In the genomic region with DNA sequence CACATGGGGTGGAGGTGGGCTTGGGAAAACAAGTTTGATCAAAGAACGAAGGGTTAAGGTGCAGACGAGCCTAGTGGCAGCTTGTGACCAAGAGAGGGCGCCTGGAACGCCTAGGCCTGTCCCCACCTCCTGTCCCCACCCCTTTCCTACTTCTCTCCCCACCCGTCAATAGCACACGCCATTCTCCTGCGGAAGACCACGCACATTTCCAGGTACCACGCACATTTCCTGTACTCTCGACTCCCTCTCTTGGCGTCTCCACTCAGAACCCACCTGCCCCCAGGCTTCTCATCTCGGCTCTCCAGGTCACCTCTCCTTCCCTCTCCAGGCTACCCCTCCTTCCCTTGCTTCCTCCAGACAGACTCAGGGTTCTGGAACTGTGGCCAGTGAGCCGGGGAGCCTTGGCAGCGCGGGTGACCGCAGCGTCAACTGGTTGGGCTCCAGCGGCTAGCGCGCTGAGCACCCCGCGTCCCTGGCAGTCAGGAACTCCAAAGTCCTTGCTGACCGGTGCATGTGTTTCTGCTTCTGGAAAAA, we compare ENCODE assay signal across 8 mouse cellular contexts. TPM values are rescaled to one million over a fixed set of nuclear protein-coding genes. Genes with fewer than 3 reads are reported as not detected.
DNase-seq lines count a peak whose midpoint lies in the region; ATAC-seq and TF ChIP-seq lines count a peak whose summit lies in the region.

No protein-coding gene starts in this region.

- H3K4me1 ChIP-seq in ES-E14 (ENCODE audit: control insufficient read depth in 2 of 2, insufficient read depth in 2 of 2, low read length in 2 of 2, poor library complexity in 1 of 2): peaks cover 7 to 26% of the 10 kb centered on the region in 2 experiments; a peak in 3 of 4 replicates
- H3K4me1 ChIP-seq in brown adipose tissue, adult 24 weeks (ENCODE audit: control insufficient read depth, insufficient read depth, insufficient read length, low read length): peaks cover 2% of the 10 kb centered on the region
- H3K4me1 ChIP-seq in forebrain, embryonic 12.5 days: peaks cover 66% of the 10 kb centered on the region
- peaks cover 41% of the 10 kb centered on the region for H3K4me1 ChIP-seq in lung, embryonic 16.5 days (replicated peaks; ENCODE audit: control insufficient read depth, insufficient read depth, low read length)

- H3K36me3 ChIP-seq in ES-E14 (ENCODE audit: control insufficient read depth, insufficient read depth, low read length, poor library complexity, severe bottlenecking): no peaks in the 10 kb centered on the region
- H3K36me3 ChIP-seq in forebrain, embryonic 12.5 days (replicated peaks): no peaks in the 10 kb centered on the region
- H3K36me3 ChIP-seq in lung, embryonic 16.5 days (ENCODE audit: control insufficient read depth, insufficient read depth, low read length): no peaks in the 10 kb centered on the region

- H3K9me3 ChIP-seq in ES-E14 (ENCODE audit: control insufficient read depth, insufficient read depth, low read depth, low read length): no peaks in the 10 kb centered on the region
- H3K9me3 ChIP-seq in forebrain, embryonic 12.5 days: no peaks in the 10 kb centered on the region
- H3K9me3 ChIP-seq in lung, embryonic 16.5 days (ENCODE audit: control insufficient read depth, low read length): no peaks in the 10 kb centered on the region

- H3K9ac ChIP-seq in ES-E14 (ENCODE audit: insufficient read depth, low read depth, low read length, poor library complexity, severe bottlenecking): peak overlapping the region; percentile 72
- H3K9ac ChIP-seq in forebrain, embryonic 12.5 days: peak overlapping the region; percentile 56; the same call in 1 of the 2 replicates
- H3K9ac ChIP-seq in lung, embryonic 16.5 days (ENCODE audit: low read length): peak overlapping the region; percentile 55

- no peak overlapping the region for H3K27ac ChIP-seq in ES-E14 (ENCODE audit: insufficient read depth, low read depth, low read length, poor library complexity, severe bottlenecking)
- H3K27ac ChIP-seq in brown adipose tissue, adult 24 weeks (replicated peaks; ENCODE audit: low read depth, low read length): peak overlapping the region; percentile 64
- peak overlapping the region; percentile 65; the same call in 1 of the 2 replicates for H3K27ac ChIP-seq in forebrain, embryonic 12.5 days
- H3K27ac ChIP-seq in lung, embryonic 16.5 days (ENCODE audit: low read length): peak overlapping the region; percentile 7

- DNase-seq in ES-E14 (ENCODE audit: low read depth, low spot score): no peak
- peak; percentile 75 for DNase-seq in heart, postnatal 25 days (ENCODE audit: low spot score)
- DNase-seq in kidney, postnatal 4 days: peak; percentile 79 to 88
- peak; percentile 56 to 66 for DNase-seq in thymus, postnatal 36 days

- under 1% methylated on average over 23 of the region's 23 CpGs for WGBS in forebrain, embryonic 12.5 days
- WGBS in lung, embryonic 16.5 days: under 1% methylated on average over 23 of the region's 23 CpGs

- H3K27me3 ChIP-seq in forebrain, embryonic 12.5 days: no peaks in the 10 kb centered on the region
- H3K27me3 ChIP-seq in lung, embryonic 16.5 days (ENCODE audit: control insufficient read depth, insufficient read depth, low read depth, low read length): no peaks in the 10 kb centered on the region

- in situ Hi-C loops in ES-E14 (cut with MboI; ENCODE audit: low sequenced_read_pairs in 2 of 2, unreplicated experiment in 2 of 2): no loop called here

- H3K4me2 ChIP-seq in forebrain, embryonic 12.5 days: peak overlapping the region; percentile 68
- H3K4me2 ChIP-seq in lung, embryonic 16.5 days (ENCODE audit: low read depth, low read length): peak overlapping the region; percentile 85

- ATAC-seq in forebrain, embryonic 12.5 days (ENCODE audit: low FRiP score): peak; percentile 39
- ATAC-seq in lung, embryonic 16.5 days (ENCODE audit: low read depth): peak; percentile 64
- peak; percentile 66 for ATAC-seq in neutrophil, adult 5-6 weeks (ENCODE audit: extremely low read depth, insufficient number of reproducible peaks, low FRiP score, poor library complexity, severe bottlenecking)

- intact Hi-C loops in heart, postnatal 25 days (cut with DNase I): loop anchor here (1.0 to 10.0 kb wide), 2 partner anchors 27 to 1054 kb away; partner anchors contain the start of genes Aste1, Nek11 and Rrp9

- peak overlapping the region; percentile 71; a peak in 3 of 4 replicates for H3K4me3 ChIP-seq in ES-E14 (ENCODE audit: insufficient read depth in 1 of 2, low read depth in 1 of 2, low read length in 2 of 2, poor library complexity in 1 of 2, severe bottlenecking in 1 of 2)
- H3K4me3 ChIP-seq in brown adipose tissue, adult 24 weeks (ENCODE audit: insufficient read depth, low read depth, low read length): peak overlapping the region; percentile 68
- peak overlapping the region; percentile 38 for H3K4me3 ChIP-seq in forebrain, embryonic 12.5 days (replicated peaks)
- peak overlapping the region; percentile 47 for H3K4me3 ChIP-seq in lung, embryonic 16.5 days (ENCODE audit: low read length)

TF ChIP-seq in ES-E14, 5 proteins besides CTCF, POLR2A, EP300 and RAD21:
- no peak for TF ChIP-seq ZC3H11A (IDR thresholded peaks at IDR 0.05; ENCODE audit: borderline replicate concordance, low read depth, low read length)
- TF ChIP-seq CHD2 (IDR thresholded peaks at IDR 0.05; ENCODE audit: low read depth, low read length): no peak
- TF ChIP-seq ZNF384 (IDR thresholded peaks at IDR 0.05; ENCODE audit: low read depth, low read length): no peak
- TF ChIP-seq MAFK (IDR thresholded peaks at IDR 0.05; ENCODE audit: insufficient read depth, low read depth, low read length): no peak
- TF ChIP-seq HCFC1 (IDR thresholded peaks at IDR 0.05; ENCODE audit: borderline replicate concordance, insufficient read depth, low read length): no peak
TF ChIP-seq in ES-E14: peak in this region for 0.

RNA-seq across cellular contexts. Expression of gene Abhd14a, which starts 1.1 kb away (rescaled TPM):
- total RNA-seq in ES-E14 (2012; rRNA removed): 23.0 and 55.6 TPM in 2 replicates
- 12.8 and 12.9 TPM in 2 replicates for polyA plus RNA-seq in brown adipose tissue, adult 24 weeks (2012; ENCODE audit: insufficient read depth, insufficient read length, missing spikeins)
- polyA plus RNA-seq in forebrain, embryonic 12.5 days (2016; fragmentation: Nextera tagmentation; extraction: Ambion mirVana): 37.7 and 39.0 TPM in 2 replicates
- 10 to 100 TPM; 20.2 to 21.3 TPM for total RNA-seq in heart, postnatal 25 days (2021)
- polyA plus RNA-seq in lung, embryonic 16.5 days (2015; fragmentation: Nextera tagmentation; extraction: Ambion mirVana): 52.8 and 56.0 TPM in 2 replicates
- 2.2 and 3.3 TPM in 2 replicates for total RNA-seq in neutrophil, adult 5-6 weeks (2017)

RNA-seq across cellular contexts. Expression of gene Abhd14b, which starts 1.3 kb away (rescaled TPM):
- 1.9 and 4.2 TPM in 2 replicates for total RNA-seq in ES-E14 (2012; rRNA removed)
- 21.5 and 26.4 TPM in 2 replicates for polyA plus RNA-seq in brown adipose tissue, adult 24 weeks (2012; ENCODE audit: insufficient read depth, insufficient read length, missing spikeins)
- polyA plus RNA-seq in forebrain, embryonic 12.5 days (2016; fragmentation: Nextera tagmentation; extraction: Ambion mirVana): 4.4 TPM in 2 replicates
- 1 to 10 TPM; 6.3 to 6.7 TPM for total RNA-seq in heart, postnatal 25 days (2021)
- polyA plus RNA-seq in lung, embryonic 16.5 days (2015; fragmentation: Nextera tagmentation; extraction: Ambion mirVana): 18.0 and 21.8 TPM in 2 replicates
- total RNA-seq in neutrophil, adult 5-6 weeks (2017): 3.2 and 3.3 TPM in 2 replicates

RNA-seq across cellular contexts. Expression of gene Pcbp4, which starts 4.5 kb away (rescaled TPM):
- 140 and 176 TPM in 2 replicates for total RNA-seq in ES-E14 (2012; rRNA removed)
- polyA plus RNA-seq in brown adipose tissue, adult 24 weeks (2012; ENCODE audit: insufficient read depth, insufficient read length, missing spikeins): 12.8 and 14.5 TPM in 2 replicates
- 299 and 311 TPM in 2 replicates for polyA plus RNA-seq in forebrain, embryonic 12.5 days (2016; fragmentation: Nextera tagmentation; extraction: Ambion mirVana)
- 10 to 100 TPM; 70.7 to 81.8 TPM for total RNA-seq in heart, postnatal 25 days (2021)
- polyA plus RNA-seq in lung, embryonic 16.5 days (2015; fragmentation: Nextera tagmentation; extraction: Ambion mirVana): 58.6 and 60.7 TPM in 2 replicates
- total RNA-seq in neutrophil, adult 5-6 weeks (2017): 1.2 and 5.2 TPM in 2 replicates

RNA-seq across cellular contexts. Expression of gene Acy1, which starts 10.4 kb away (rescaled TPM):
- total RNA-seq in ES-E14 (2012; rRNA removed): 28.8 and 40.3 TPM in 2 replicates
- 3.6 and 6.1 TPM in 2 replicates for polyA plus RNA-seq in brown adipose tissue, adult 24 weeks (2012; ENCODE audit: insufficient read depth, insufficient read length, missing spikeins)
- 38.0 and 42.6 TPM in 2 replicates for polyA plus RNA-seq in forebrain, embryonic 12.5 days (2016; fragmentation: Nextera tagmentation; extraction: Ambion mirVana)
- total RNA-seq in heart, postnatal 25 days (2021): 10 to 100 TPM; 22.4 to 28.6 TPM
- polyA plus RNA-seq in lung, embryonic 16.5 days (2015; fragmentation: Nextera tagmentation; extraction: Ambion mirVana): 25.0 and 29.7 TPM in 2 replicates
- 5.2 and 5.9 TPM in 2 replicates for total RNA-seq in neutrophil, adult 5-6 weeks (2017)

RNA-seq across cellular contexts. Expression of gene Gpr62, which starts 17.2 kb away (rescaled TPM):
- total RNA-seq in ES-E14 (2012; rRNA removed): 0.22 and 0.58 TPM in 2 replicates
- polyA plus RNA-seq in brown adipose tissue, adult 24 weeks (2012; ENCODE audit: insufficient read depth, insufficient read length, missing spikeins): not detected in 2 replicates
- polyA plus RNA-seq in forebrain, embryonic 12.5 days (2016; fragmentation: Nextera tagmentation; extraction: Ambion mirVana): 0.26 and 0.55 TPM in 2 replicates
- not detected for total RNA-seq in heart, postnatal 25 days (2021)
- 0.18 TPM in 2 replicates for polyA plus RNA-seq in lung, embryonic 16.5 days (2015; fragmentation: Nextera tagmentation; extraction: Ambion mirVana)
- total RNA-seq in neutrophil, adult 5-6 weeks (2017): not detected in 2 replicates

Comparison
In these comparisons a context has a peak if more than half of its experiments do, and no peak if none do; other contexts are left out.
1. RNA of gene Pcbp4, which starts 4.5 kb away (total RNA-seq): 140 to 176 TPM in ES-E14 and 70.7 to 81.8 TPM in heart, postnatal 25 days; 1.2 to 5.2 TPM in neutrophil, adult 5-6 weeks; every median in the first group is over 10 times any median in the second.
2. Peak in every context shown above with its lines, with median percentiles within 50 percentile points of each other: H3K4me3 ChIP-seq, H3K9ac ChIP-seq and ATAC-seq.